Mouse (Mus musculus) hindbrain, embryonic 14.5 days (tissue): ENCODE results near the gene Ncoa5. TPM values are rescaled to one million over a fixed set of nuclear protein-coding genes. Genes with fewer than 3 reads are reported as not detected.

Experiments
- ATAC-seq: fragments of 200-750 bp; cut with Nextera tagmentation; 2 replicates; pipeline ENCODE4 v1.8.0; 2017; ENCODE audit warnings: moderate number of reproducible peaks, mild to moderate bottlenecking, moderate TSS enrichment, moderate library complexity; ENCODE audit not compliant: low FRiP score
- DNase-seq: peaks from one replicate; pipeline ENCODE4 v3.0.0-alpha.2; 2015; ENCODE audit warnings: low spot score
- H3K27ac ChIP-seq: fragments of 300-500 bp; sonication (generic); 2 replicates; pipeline ENCODE4 v1.5.1; 2014; ENCODE audit warnings: mild to moderate bottlenecking, moderate library complexity
- H3K27me3 ChIP-seq: fragments of 300-500 bp; sonication (generic); 2 replicates; pipeline ENCODE4 v1.6.1; 2014; ENCODE audit warnings: mild to moderate bottlenecking, low read length, mixed read lengths; ENCODE audit not compliant: control insufficient read depth, insufficient read depth
- H3K36me3 ChIP-seq: fragments of 300-500 bp; sonication (generic); replicated peaks from 2 replicates; pipeline ENCODE4 v1.6.1; 2014; ENCODE audit not compliant: control insufficient read depth, insufficient read depth
- H3K4me1 ChIP-seq: fragments of 300-500 bp; sonication (generic); replicated peaks from 2 replicates; pipeline ENCODE4 v1.6.1; 2014; ENCODE audit warnings: antibody characterized with exemption, low read length, mixed read lengths; ENCODE audit not compliant: control insufficient read depth, insufficient read depth
- H3K4me2 ChIP-seq: fragments of 300-500 bp; sonication (generic); replicated peaks from 2 replicates; pipeline ENCODE4 v1.6.1; 2014; ENCODE audit warnings: mild to moderate bottlenecking, moderate library complexity
- H3K4me3 ChIP-seq: fragments of 300-500 bp; sonication (generic); replicated peaks from 2 replicates; pipeline ENCODE4 v1.5.1; 2014; ENCODE audit warnings: mild to moderate bottlenecking, low read length
- H3K9ac ChIP-seq: fragments of 300-500 bp; sonication (generic); 2 replicates; pipeline ENCODE4 v1.6.1; 2014
- H3K9me3 ChIP-seq: fragments of 300-500 bp; sonication (generic); 2 replicates; pipeline ENCODE4 v1.6.1; 2016; ENCODE audit warnings: low read length; ENCODE audit not compliant: control insufficient read depth
- WGBS: fragments of 180-500 bp; shearing (Covaris S2); extraction: QIAGEN DNeasy Blood & Tissue Kit; methylation state at CpG from one replicate; pipeline ENCODE4 v1.1.7; 2014; 5-methylcytosine and 5-hydroxymethylcytosine counted together
- polyA plus RNA-seq: library from polyadenylated mRNA; unstranded; fragments of >200 nt; fragmentation: Nextera tagmentation; extraction: Ambion mirVana; gene quantifications from 2 replicates; pipeline ENCODE4 v1.2.1, GENCODE M21; 2014

Gene Ncoa5
- 83.1 and 89.0 TPM in 2 replicates for polyA plus RNA-seq

- H3K9me3 ChIP-seq = no peaks in the 10 kb centered on the region
- peaks cover 34% of the 10 kb centered on the region for H3K4me1 ChIP-seq
- peak within 1 kb of the TSS; percentile 93 for H3K4me3 ChIP-seq
- H3K27ac ChIP-seq = peak within 1 kb of the TSS; percentile 91
- ATAC-seq (peak; percentile 97), DNase-seq (peak; percentile 98)
- peak within 1 kb of the TSS; percentile 92 for H3K4me2 ChIP-seq
- peak within 1 kb of the TSS; percentile 98 for H3K9ac ChIP-seq
- H3K36me3 ChIP-seq = no peaks in the 10 kb centered on the region
- WGBS = under 1% methylated on average over 95 of the region's 111 CpGs
- no peaks in the 10 kb centered on the region for H3K27me3 ChIP-seq
Observed at GRCm38 (mm10) chr2:165034131-165035057, at the start of gene Ncoa5. Ncoa5 (minus strand) TSS chr2:165034867.

- Histone ChIP-seq H3K27me3 (peaks cover 26% of the 10 kb centered on the region), H3K4me1 (peaks cover 27% of the 10 kb centered on the region), H3K4me2 (no peak overlapping the region), H3K9me3 (no peaks in the 10 kb centered on the region), H3K4me3 (no peak overlapping the region), H3K9ac (no peak overlapping the region), H3K36me3 (no peaks in the 10 kb centered on the region), H3K27ac (no peak overlapping the region)
- WGBS = 37% methylated on average over 7 of the region's 7 CpGs
- DNase-seq (no peak), ATAC-seq (no peak)
Observed at GRCm38 (mm10) chr2:165081257-165081656, 46.6 kb upstream of the Ncoa5 start.

DNA sequence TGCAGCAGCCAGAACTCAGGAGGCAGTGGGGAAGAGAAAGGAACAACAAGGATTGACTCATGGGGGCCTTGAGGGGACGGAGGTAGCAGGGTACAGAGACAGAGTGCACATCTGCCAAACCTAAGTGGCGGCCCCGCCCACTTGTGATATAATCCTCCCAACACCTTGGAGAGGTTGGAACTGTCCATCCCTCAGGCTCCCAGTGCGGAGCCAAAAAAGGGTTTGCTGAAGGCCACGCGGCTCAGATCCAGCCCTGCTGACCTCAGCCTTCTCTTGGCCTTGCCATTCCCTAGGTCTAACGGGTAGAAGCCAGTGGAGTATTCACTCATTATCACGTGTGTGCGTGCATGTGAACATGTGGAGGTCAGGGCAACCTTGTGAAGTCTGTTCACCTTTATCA lies 46.0 kb upstream of the Ncoa5 start:
- Histone ChIP-seq H3K4me3 (no peak overlapping the region), H3K4me2 (no peak overlapping the region), H3K27me3 (peaks cover 26% of the 10 kb centered on the region), H3K36me3 (no peaks in the 10 kb centered on the region), H3K9ac (no peak overlapping the region), H3K4me1 (peaks cover 30% of the 10 kb centered on the region), H3K27ac (no peak overlapping the region), H3K9me3 (no peaks in the 10 kb centered on the region)
- no peak for DNase-seq
- no peak for ATAC-seq
- 38% methylated on average over 9 of the region's 9 CpGs for WGBS

GRCm38 (mm10) chr2:165078605-165079004 lies 43.9 kb upstream of the Ncoa5 start:
- WGBS = 34% methylated on average over 10 of the region's 10 CpGs
- DNase-seq = no peak
- Histone ChIP-seq H3K36me3 (no peaks in the 10 kb centered on the region), H3K4me3 (no peak overlapping the region), H3K27me3 (peaks cover 34% of the 10 kb centered on the region), H3K27ac (no peak overlapping the region), H3K9me3 (no peaks in the 10 kb centered on the region), H3K4me1 (peaks cover 30% of the 10 kb centered on the region), H3K4me2 (no peak overlapping the region), H3K9ac (no peak overlapping the region; the same call in 1 of the 2 replicates)
- no peak for ATAC-seq

DNA sequence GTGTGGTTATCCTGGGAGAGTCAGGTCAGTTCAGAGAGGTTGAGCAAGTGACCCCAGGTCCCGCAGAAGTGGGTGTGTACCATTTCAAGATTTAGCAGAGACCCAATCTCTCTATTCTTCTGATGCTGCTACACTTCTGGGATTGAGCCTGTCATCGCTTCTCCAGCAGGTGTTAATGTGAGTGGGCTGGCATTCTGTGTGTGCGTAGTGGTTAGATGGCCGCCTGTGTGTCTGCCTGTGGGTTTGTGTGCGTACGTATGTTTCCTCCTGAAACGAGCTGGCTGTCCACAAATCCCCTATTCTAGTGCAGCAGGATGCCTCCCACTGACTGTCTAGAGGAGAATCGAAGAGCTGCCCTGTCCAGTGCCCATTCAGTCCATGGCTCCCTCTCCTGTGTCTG lies 43.4 kb upstream of the Ncoa5 start:
- no peak overlapping the region for H3K27ac ChIP-seq
- no peak overlapping the region for H3K4me2 ChIP-seq
- peaks cover 39% of the 10 kb centered on the region for H3K27me3 ChIP-seq
- 66% methylated on average over 8 of the region's 8 CpGs for WGBS
- ATAC-seq (no peak), DNase-seq (no peak)
- no peaks in the 10 kb centered on the region for H3K9me3 ChIP-seq
- peaks cover 30% of the 10 kb centered on the region for H3K4me1 ChIP-seq
- no peaks in the 10 kb centered on the region for H3K36me3 ChIP-seq
- H3K4me3 ChIP-seq = no peak overlapping the region
- H3K9ac ChIP-seq = no peak overlapping the region

- Histone ChIP-seq H3K27ac (no peak overlapping the region), H3K4me1 (peaks cover 30% of the 10 kb centered on the region), H3K4me2 (no peak overlapping the region), H3K9ac (no peak overlapping the region), H3K9me3 (no peaks in the 10 kb centered on the region), H3K27me3 (peaks cover 39% of the 10 kb centered on the region), H3K4me3 (no peak overlapping the region), H3K36me3 (no peaks in the 10 kb centered on the region)
- 4% methylated on average over 9 of the region's 9 CpGs for WGBS
- ATAC-seq (peak; percentile 75), DNase-seq (no peak)
Observed at GRCm38 (mm10) chr2:165077055-165077454, 42.4 kb upstream of the Ncoa5 start.

DNA sequence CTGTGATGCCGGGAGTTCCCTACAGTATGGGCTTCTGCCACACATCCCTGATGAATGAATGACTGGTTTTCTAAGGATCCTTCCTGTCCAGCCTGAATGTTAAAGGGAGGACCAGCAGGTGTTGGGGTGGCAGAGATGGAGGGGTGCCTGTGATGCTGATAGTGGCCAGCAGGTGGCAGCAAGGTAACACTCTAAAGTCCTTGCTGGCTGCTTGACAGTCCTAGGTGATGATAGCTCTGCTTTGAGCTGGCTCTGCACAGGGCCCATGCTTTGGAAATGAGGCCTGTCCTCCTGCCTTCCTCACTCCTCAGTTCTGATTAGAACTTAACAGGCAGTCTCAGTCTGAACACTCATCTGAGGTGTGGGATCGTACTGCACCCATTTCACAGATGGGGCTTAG lies 40.3 kb upstream of the Ncoa5 start:
- WGBS = 42% methylated on average over 2 of the region's 2 CpGs
- Histone ChIP-seq H3K9ac (no peak overlapping the region), H3K9me3 (no peaks in the 10 kb centered on the region), H3K4me1 (peaks cover 33% of the 10 kb centered on the region), H3K36me3 (no peaks in the 10 kb centered on the region), H3K27me3 (peaks cover 38% of the 10 kb centered on the region), H3K4me3 (no peak overlapping the region), H3K27ac (no peak overlapping the region), H3K4me2 (no peak overlapping the region)
- DNase-seq = peak; percentile 89
- ATAC-seq = peak; percentile 46; the same call in 1 of the 2 replicates

DNA sequence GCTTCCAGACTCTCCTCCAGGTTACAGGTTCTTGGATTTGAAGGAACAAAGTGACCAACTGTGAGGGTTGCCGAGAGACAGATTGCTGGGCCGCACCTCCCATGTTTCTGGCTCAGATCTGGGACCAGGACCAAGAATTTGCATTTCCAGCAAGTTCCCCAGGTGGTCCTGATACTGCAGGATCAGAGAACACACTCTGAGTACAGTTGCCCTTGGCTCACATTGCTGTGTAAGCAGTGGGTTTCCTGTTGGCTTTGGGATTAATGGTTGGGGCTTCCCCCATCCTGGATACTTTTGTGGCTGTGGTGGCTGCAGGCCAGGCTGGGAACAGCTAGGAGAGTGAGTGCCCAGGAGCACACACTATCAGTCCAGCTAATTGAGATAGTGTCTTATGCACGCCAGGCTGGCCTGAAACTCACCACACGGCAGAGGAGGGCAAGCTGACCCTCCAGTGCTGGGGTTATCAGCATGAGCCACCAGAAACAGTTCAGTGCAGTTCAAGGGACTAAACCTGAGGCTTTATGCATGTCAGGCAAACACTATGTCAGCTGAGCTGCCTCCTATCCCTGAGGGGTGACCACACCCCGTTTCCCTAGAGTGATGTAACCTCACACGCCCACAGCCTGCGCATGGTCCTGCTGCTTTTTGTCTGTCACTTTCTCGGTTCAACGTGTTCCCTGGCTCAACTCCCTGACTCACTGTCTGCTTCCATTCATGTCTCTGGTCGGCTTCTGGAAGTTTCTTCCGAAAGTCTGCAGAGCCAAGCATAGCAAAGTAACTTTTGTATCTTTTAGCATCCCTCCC lies 39.6 kb upstream of the Ncoa5 start:
- DNase-seq (no peak), ATAC-seq (no peak)
- peaks cover 33% of the 10 kb centered on the region for H3K4me1 ChIP-seq
- no peaks in the 10 kb centered on the region for H3K36me3 ChIP-seq
- WGBS = 55% methylated on average over 11 of the region's 11 CpGs
- no peak overlapping the region for H3K4me3 ChIP-seq
- H3K27ac ChIP-seq = no peak overlapping the region
- H3K4me2 ChIP-seq = no peak overlapping the region
- no peak overlapping the region for H3K9ac ChIP-seq
- peaks cover 38% of the 10 kb centered on the region for H3K27me3 ChIP-seq
- H3K9me3 ChIP-seq = no peaks in the 10 kb centered on the region

DNA sequence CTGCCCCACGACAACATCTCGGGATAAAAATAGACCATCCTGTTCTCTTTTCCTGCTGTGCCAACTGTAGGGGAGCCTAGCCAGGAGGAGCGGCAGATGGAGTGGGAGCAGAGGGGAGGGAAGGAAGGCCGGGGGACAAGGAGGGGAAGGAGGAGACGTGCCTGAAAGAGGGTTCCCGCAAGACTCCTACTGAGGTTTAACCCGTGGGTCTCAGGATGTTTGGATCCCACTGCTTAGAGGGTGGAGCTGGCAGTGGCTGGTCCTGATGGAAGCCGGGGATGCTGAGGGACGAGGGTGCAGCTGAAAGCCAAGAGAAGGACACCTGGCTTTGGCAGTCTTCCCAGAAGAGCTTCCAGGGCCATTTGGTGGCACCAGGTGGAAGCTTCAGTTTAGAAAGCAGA lies 38.7 kb upstream of the Ncoa5 start:
- DNase-seq (no peak), ATAC-seq (no peak)
- no peak overlapping the region for H3K27ac ChIP-seq
- H3K4me3 ChIP-seq = no peak overlapping the region
- no peak overlapping the region for H3K4me2 ChIP-seq
- H3K4me1 ChIP-seq = peaks cover 25% of the 10 kb centered on the region
- no peaks in the 10 kb centered on the region for H3K9me3 ChIP-seq
- no peak overlapping the region for H3K9ac ChIP-seq
- 17% methylated on average over 9 of the region's 9 CpGs for WGBS
- H3K36me3 ChIP-seq = no peaks in the 10 kb centered on the region
- peaks cover 30% of the 10 kb centered on the region for H3K27me3 ChIP-seq
